Mouse (Mus musculus) liver, embryonic 13.5 days (tissue): ENCODE data around the gene Gzmm. TPM values are rescaled to one million over a fixed set of nuclear protein-coding genes. Genes with fewer than 3 reads are reported as not detected.

ENCODE experiments used
- ATAC-seq: fragments of 200-750 bp; cut with Nextera tagmentation; 2 replicates; pipeline ENCODE4 v1.8.0; 2017; ENCODE audit warnings: low read depth, mild to moderate bottlenecking, moderate number of reproducible peaks, moderate library complexity
- DNase-seq: peaks from one replicate; pipeline ENCODE4 v3.0.0; 2022
- H3K27ac ChIP-seq: fragments of 300-500 bp; sonication (generic); 2 replicates; pipeline ENCODE4 v1.5.1; 2015; ENCODE audit warnings: moderate library complexity, mild to moderate bottlenecking, inconsistent platforms
- H3K27me3 ChIP-seq: fragments of 300-500 bp; sonication (generic); 2 replicates; pipeline ENCODE4 v1.6.1; 2015; ENCODE audit warnings: mild to moderate bottlenecking, inconsistent platforms
- H3K36me3 ChIP-seq: fragments of 300-500 bp; sonication (generic); 2 replicates; pipeline ENCODE4 v1.6.1; 2015; ENCODE audit warnings: mild to moderate bottlenecking, inconsistent platforms
- H3K4me1 ChIP-seq: fragments of 300-500 bp; sonication (generic); replicated peaks from 2 replicates; pipeline ENCODE4 v1.6.1; 2015; ENCODE audit warnings: inconsistent platforms
- H3K4me2 ChIP-seq: fragments of 300-500 bp; sonication (generic); 2 replicates; pipeline ENCODE4 v1.6.1; 2015; ENCODE audit warnings: inconsistent platforms, mild to moderate bottlenecking, moderate library complexity
- H3K4me3 ChIP-seq: fragments of 300-500 bp; sonication (generic); replicated peaks from 2 replicates; pipeline ENCODE4 v1.5.1; 2015; ENCODE audit warnings: mild to moderate bottlenecking, inconsistent platforms
- H3K9ac ChIP-seq: fragments of 300-500 bp; sonication (generic); 2 replicates; pipeline ENCODE4 v1.6.1; 2015; ENCODE audit warnings: mild to moderate bottlenecking, inconsistent platforms
- H3K9me3 ChIP-seq: fragments of 300-500 bp; sonication (generic); replicated peaks from 2 replicates; pipeline ENCODE4 v1.6.1; 2016; ENCODE audit warnings: inconsistent platforms
- WGBS: fragments of 180-500 bp; shearing (Covaris S2); methylation state at CpG from one replicate; pipeline ENCODE4 v1.1.7; 2015; ENCODE audit not compliant: insufficient replicate concordance; 5-methylcytosine and 5-hydroxymethylcytosine counted together
- polyA plus RNA-seq: library from polyadenylated mRNA; unstranded; fragments of >200 nt; fragmentation: Nextera tagmentation; extraction: Ambion mirVana; gene quantifications from 2 replicates; pipeline ENCODE4 v1.2.1, GENCODE M21; 2015

The Gzmm gene
- polyA plus RNA-seq, 1 experiment from 2014 or later = 0.32 TPM

GRCm38 (mm10) chr10:79713163-79713562 is 24.3 kb downstream of the Gzmm start:
- 43% methylated on average over 1 of the region's 1 CpGs for WGBS
- peaks cover 76% of the 10 kb centered on the region for H3K4me1 ChIP-seq
- H3K9ac ChIP-seq = peak overlapping the region; percentile 62

GRCm38 (mm10) chr10:79714996-79715395 is 26.2 kb downstream of the Gzmm start:
- H3K4me2 ChIP-seq = no peak overlapping the region
- no peak for ATAC-seq
- peaks cover 58% of the 10 kb centered on the region for H3K4me1 ChIP-seq

More at GRCm38 (mm10) chr10:79713163-79713562, 24.3 kb downstream of the Gzmm start:
- Histone ChIP-seq H3K27ac (peak overlapping the region; percentile 93), H3K9me3 (no peaks in the 10 kb centered on the region), H3K4me3 (0 out of 2 replicates have a peak overlapping the region, but pooled peaks have one; percentile 4), H3K27me3 (peaks cover 46% of the 10 kb centered on the region), H3K4me2 (peak overlapping the region; percentile 55), H3K36me3 (peaks cover 41% of the 10 kb centered on the region)
- ATAC-seq = no peak
- DNase-seq = no peak

GRCm38 (mm10) chr10:79716254-79716987 is 27.6 kb downstream of the Gzmm start, which contains the start of gene Hcn2:
Hcn2 (plus strand) TSS chr10:79716634.
- DNase-seq (no peak), ATAC-seq (no peak)
- Histone ChIP-seq H3K4me1 (peaks cover 44% of the 10 kb centered on the region), H3K9ac (peak within 1 kb of the TSS; percentile 52), H3K9me3 (no peaks in the 10 kb centered on the region), H3K4me3 (peak within 1 kb of the TSS; percentile 65), H3K4me2 (peak within 1 kb of the TSS; percentile 85), H3K27ac (no peak within 1 kb of the TSS), H3K36me3 (peaks cover 9% of the 10 kb centered on the region), H3K27me3 (peaks cover 78% of the 10 kb centered on the region)
- 2% methylated on average over 68 of the region's 91 CpGs for WGBS

More at GRCm38 (mm10) chr10:79714996-79715395, 26.2 kb downstream of the Gzmm start:
- peaks cover 23% of the 10 kb centered on the region for H3K36me3 ChIP-seq
- H3K9me3 ChIP-seq = no peaks in the 10 kb centered on the region
- no peak overlapping the region for H3K27ac ChIP-seq
- DNase-seq = no peak
- peaks cover 64% of the 10 kb centered on the region for H3K27me3 ChIP-seq
- WGBS = 40% methylated on average over 4 of the region's 4 CpGs
- H3K9ac ChIP-seq = no peak overlapping the region
- no peak overlapping the region for H3K4me3 ChIP-seq

- no peak for DNase-seq
- peak overlapping the region; percentile 85 for H3K4me2 ChIP-seq
- peaks cover 38% of the 10 kb centered on the region for H3K4me1 ChIP-seq
- peak overlapping the region; percentile 65 for H3K4me3 ChIP-seq
- H3K27me3 ChIP-seq = peaks cover 81% of the 10 kb centered on the region
- no peaks in the 10 kb centered on the region for H3K9me3 ChIP-seq
- no peak overlapping the region for H3K27ac ChIP-seq
- 1% methylated on average over 43 of the region's 44 CpGs for WGBS
- H3K36me3 ChIP-seq = peaks cover 3% of the 10 kb centered on the region
- peak overlapping the region; percentile 52 for H3K9ac ChIP-seq
- ATAC-seq = no peak
Observed at GRCm38 (mm10) chr10:79716988-79717355, 28.2 kb downstream of the Gzmm start.

GRCm38 (mm10) chr10:79717640-79718357 is 29.0 kb downstream of the Gzmm start:
- Histone ChIP-seq H3K4me3 (peak overlapping the region; percentile 65; the same call in 1 of the 2 replicates), H3K36me3 (no peaks in the 10 kb centered on the region), H3K9ac (no peak overlapping the region), H3K27me3 (peaks cover 90% of the 10 kb centered on the region), H3K27ac (no peak overlapping the region), H3K4me1 (peaks cover 30% of the 10 kb centered on the region), H3K4me2 (peak overlapping the region; percentile 85), H3K9me3 (no peaks in the 10 kb centered on the region)
- WGBS = 5% methylated on average over 43 of the region's 43 CpGs
- ATAC-seq (no peak), DNase-seq (peak; percentile 61)

GRCm38 (mm10) chr10:79721089-79721488 is 32.3 kb downstream of the Gzmm start:
- Histone ChIP-seq H3K4me1 (peaks cover 18% of the 10 kb centered on the region), H3K4me2 (no peak overlapping the region), H3K27me3 (peaks cover 78% of the 10 kb centered on the region), H3K9me3 (no peaks in the 10 kb centered on the region), H3K9ac (no peak overlapping the region), H3K27ac (no peak overlapping the region), H3K4me3 (no peak overlapping the region), H3K36me3 (no peaks in the 10 kb centered on the region)
- 44% methylated on average over 5 of the region's 5 CpGs for WGBS
- ATAC-seq (no peak), DNase-seq (no peak)

GRCm38 (mm10) chr10:79723047-79723446 is 34.2 kb downstream of the Gzmm start:
- no peak overlapping the region for H3K4me3 ChIP-seq
- H3K4me1 ChIP-seq = no peaks in the 10 kb centered on the region
- 0 out of 2 replicates have a peak, but pooled peaks cover 2% of the 10 kb centered on the region for H3K9me3 ChIP-seq
- H3K36me3 ChIP-seq = no peaks in the 10 kb centered on the region
- peaks cover 59% of the 10 kb centered on the region for H3K27me3 ChIP-seq
- DNase-seq = no peak
- H3K4me2 ChIP-seq = no peak overlapping the region
- WGBS = 55% methylated on average over 6 of the region's 6 CpGs
- no peak for ATAC-seq
- H3K27ac ChIP-seq = no peak overlapping the region
- no peak overlapping the region for H3K9ac ChIP-seq

- Histone ChIP-seq H3K9me3 (0 out of 2 replicates have a peak, but pooled peaks cover 2% of the 10 kb centered on the region), H3K4me2 (no peak overlapping the region), H3K27ac (no peak overlapping the region), H3K27me3 (peaks cover 59% of the 10 kb centered on the region), H3K4me1 (no peaks in the 10 kb centered on the region), H3K4me3 (no peak overlapping the region), H3K9ac (no peak overlapping the region), H3K36me3 (no peaks in the 10 kb centered on the region)
- ATAC-seq = no peak
- no peak for DNase-seq
- 60% methylated on average over 7 of the region's 7 CpGs for whole genome bisulfite sequencing
Observed at GRCm38 (mm10) chr10:79723692-79724091, 34.9 kb downstream of the Gzmm start.

GRCm38 (mm10) chr10:79726090-79726489 is 37.3 kb downstream of the Gzmm start:
- Histone ChIP-seq H3K36me3 (no peaks in the 10 kb centered on the region), H3K4me3 (no peak overlapping the region), H3K27ac (no peak overlapping the region), H3K9ac (no peak overlapping the region), H3K4me2 (no peak overlapping the region), H3K27me3 (peaks cover 43% of the 10 kb centered on the region), H3K4me1 (no peaks in the 10 kb centered on the region), H3K9me3 (0 out of 2 replicates have a peak, but pooled peaks cover 2% of the 10 kb centered on the region)
- WGBS = 34% methylated on average over 11 of the region's 11 CpGs
- peak; percentile 67 for ATAC-seq
- peak; percentile 67 for DNase-seq

- WGBS = 55% methylated on average over 28 of the region's 28 CpGs
- Histone ChIP-seq H3K4me1 (no peaks in the 10 kb centered on the region), H3K27me3 (peaks cover 21% of the 10 kb centered on the region), H3K27ac (no peak overlapping the region), H3K4me2 (no peak overlapping the region), H3K9me3 (0 out of 2 replicates have a peak, but pooled peaks cover 2% of the 10 kb centered on the region), H3K4me3 (no peak overlapping the region), H3K9ac (no peak overlapping the region), H3K36me3 (no peaks in the 10 kb centered on the region)
- DNase-seq = no peak
- ATAC-seq = no peak
Observed at GRCm38 (mm10) chr10:79728323-79729249, 39.8 kb downstream of the Gzmm start.
